Mouse (Mus musculus): ENCODE measurements around the gene Tas1r3. TPM values are rescaled to one million over a fixed set of nuclear protein-coding genes. Genes with fewer than 3 reads are reported as not detected.

Tas1r3 gene
- total RNA-seq, 2 experiments from 2014 or later, result 0.11 to 0.23 TPM

DNA sequence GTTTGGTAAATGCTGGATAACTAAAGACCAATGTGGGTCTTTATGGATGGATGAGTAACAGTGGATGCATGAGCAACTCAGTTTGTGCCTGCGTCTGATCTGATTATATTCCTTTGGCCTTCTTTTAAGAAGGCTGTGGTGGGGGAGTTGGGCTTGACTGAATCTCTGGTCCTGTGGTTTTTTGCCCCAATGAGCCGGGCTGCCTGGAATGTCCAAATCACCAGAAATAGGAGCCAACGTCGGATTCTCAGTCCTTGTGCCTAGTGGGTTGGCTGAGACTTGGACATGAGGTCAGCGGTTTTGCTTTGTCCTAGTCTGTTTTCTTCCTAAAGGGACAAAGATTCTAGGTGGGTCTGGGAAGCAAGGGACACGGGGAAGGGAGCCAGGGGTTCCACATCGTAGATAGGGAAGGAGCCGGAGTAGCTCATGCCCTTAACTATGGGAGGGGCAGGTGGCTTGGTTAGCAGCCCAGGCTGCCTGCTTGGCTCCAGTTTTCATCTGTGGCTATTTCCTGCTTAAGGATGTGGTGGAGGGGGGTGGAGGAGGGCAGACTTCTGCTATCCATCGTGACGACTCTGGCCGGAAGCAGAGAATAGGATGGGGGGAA is 25.7 kb downstream of the Tas1r3 start:
- Histone ChIP-seq H3K4me3 (peak overlapping the region; percentile 68), H3K27ac (peak overlapping the region; percentile 96)
- TF ChIP-seq CTCF (IDR thresholded peaks at IDR 0.05), result no peak
- intact Hi-C loops (cut with DNase I), result loop anchor here (10.0 kb wide), 1 partner anchor 107 kb away; the partner anchor contains the start of gene Ube2j2
- peak; percentile 81 for DNase-seq

DNA sequence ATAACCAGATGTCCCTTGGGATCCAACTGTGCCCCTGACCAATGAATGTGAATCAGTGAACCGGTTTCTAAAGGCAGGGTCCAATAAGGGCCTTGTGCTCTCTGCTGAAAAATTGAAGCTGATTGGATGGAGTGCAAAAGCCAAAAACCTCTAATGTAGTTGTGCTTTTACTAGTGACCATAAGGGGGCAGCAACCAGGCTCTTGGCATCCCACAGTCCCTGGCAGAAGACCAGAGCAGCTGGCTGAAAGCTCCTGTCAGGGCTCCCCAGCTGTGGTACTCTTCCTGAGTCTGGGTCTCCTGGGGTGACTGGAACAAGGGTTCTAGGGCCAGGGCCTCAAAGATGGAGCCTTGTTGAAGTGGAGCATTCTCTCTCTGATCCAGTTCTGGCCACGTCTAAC is 29.3 kb downstream of the Tas1r3 start:
- Histone ChIP-seq H3K4me3 (peak overlapping the region; percentile 45), H3K27ac (peak overlapping the region; percentile 86)
- peak; percentile 84 for TF ChIP-seq CTCF (IDR thresholded peaks at IDR 0.05)
- intact Hi-C loops (cut with DNase I), result loop anchor here (2.0 to 10.0 kb wide), 2 partner anchors 13 to 111 kb away; partner anchors contain the start of genes Dvl1 and Ube2j2
- DNase-seq, result peak; percentile 93

DNA sequence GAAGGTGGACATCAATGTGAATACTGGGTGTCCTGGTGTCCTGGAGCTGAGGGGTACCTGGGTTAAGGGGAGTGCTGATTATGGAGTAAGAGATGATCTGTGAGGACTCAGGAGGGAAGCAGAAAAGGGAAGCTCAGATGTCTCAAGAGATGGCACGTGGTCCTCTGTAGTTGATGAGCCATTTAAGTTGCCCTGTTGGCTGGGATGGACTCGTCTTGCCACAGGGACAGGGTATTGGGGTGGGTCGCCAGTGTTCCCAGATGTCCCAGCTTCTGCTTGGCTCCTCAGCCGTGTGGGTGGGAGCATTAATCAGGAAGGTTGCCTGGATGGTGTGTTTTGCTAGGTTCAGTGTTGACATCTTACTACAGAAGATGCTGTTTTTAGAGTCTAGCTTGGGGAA is 29.9 kb downstream of the Tas1r3 start:
- intact Hi-C loops (cut with DNase I), result loop anchor here (2.0 to 10.0 kb wide), 2 partner anchors 14 to 112 kb away; partner anchors contain the start of genes Dvl1 and Ube2j2
- no peak for DNase-seq
- Histone ChIP-seq H3K27ac (peak overlapping the region; percentile 86), H3K4me3 (peak overlapping the region; percentile 11; the same call in 1 of the 2 replicates)
- no peak for TF ChIP-seq CTCF (IDR thresholded peaks at IDR 0.05)

DNA sequence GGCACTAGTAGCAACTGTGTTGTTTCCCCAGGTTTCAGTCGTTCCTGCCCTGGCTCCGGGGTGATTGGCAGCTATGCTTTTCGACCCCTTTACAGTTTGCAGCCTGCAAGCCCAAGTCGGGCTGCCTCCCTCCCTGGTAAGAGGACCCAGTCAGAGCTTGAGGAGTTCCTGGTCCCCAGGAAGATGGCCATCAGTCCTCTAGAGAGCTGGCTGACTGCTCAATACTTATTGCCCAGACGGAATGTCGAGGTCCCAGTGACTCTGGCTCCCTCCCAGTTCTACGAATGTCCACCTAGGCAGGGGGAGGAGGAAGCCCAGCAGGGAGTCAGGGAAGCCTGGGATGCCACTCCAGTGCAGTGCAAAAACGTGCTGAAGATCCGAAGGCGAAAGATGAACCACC is 30.8 kb downstream of the Tas1r3 start:
- DNase-seq, result no peak
- intact Hi-C loops (cut with DNase I), result loop anchor here (2.0 to 10.0 kb wide), 2 partner anchors 14 to 112 kb away; partner anchors contain the start of genes Dvl1 and Ube2j2
- Histone ChIP-seq H3K4me3 (peak overlapping the region; percentile 94), H3K27ac (peak overlapping the region; percentile 89)
- TF ChIP-seq CTCF (IDR thresholded peaks at IDR 0.05), result no peak

DNA sequence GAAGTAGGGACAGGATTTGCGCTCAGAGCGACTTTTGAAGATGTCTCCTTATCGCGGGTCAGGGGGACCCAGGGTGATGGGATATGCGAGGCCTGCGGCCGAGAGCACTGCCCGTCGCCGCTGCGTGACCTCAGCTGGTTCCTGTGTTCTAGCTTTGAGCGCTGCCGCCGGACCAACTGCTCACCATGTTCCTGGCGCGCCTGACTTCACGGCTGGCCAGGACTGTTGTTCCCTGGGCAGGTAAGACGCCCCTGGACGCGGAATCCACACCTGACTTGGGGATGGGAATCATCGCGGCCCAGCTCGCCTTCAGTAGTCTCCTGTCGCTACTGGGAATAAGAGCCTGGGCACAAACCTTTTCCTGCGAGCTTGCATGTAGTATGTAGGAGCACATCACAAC is 31.3 kb downstream of the Tas1r3 start:
- DNase-seq, result no peak
- no peak for TF ChIP-seq CTCF (IDR thresholded peaks at IDR 0.05)
- Histone ChIP-seq H3K27ac (peak overlapping the region; percentile 89), H3K4me3 (peak overlapping the region; percentile 94)
- intact Hi-C loops (cut with DNase I), result loop anchor here (2.0 to 10.0 kb wide), 2 partner anchors 15 to 113 kb away; partner anchors contain the start of genes Dvl1 and Ube2j2

DNA sequence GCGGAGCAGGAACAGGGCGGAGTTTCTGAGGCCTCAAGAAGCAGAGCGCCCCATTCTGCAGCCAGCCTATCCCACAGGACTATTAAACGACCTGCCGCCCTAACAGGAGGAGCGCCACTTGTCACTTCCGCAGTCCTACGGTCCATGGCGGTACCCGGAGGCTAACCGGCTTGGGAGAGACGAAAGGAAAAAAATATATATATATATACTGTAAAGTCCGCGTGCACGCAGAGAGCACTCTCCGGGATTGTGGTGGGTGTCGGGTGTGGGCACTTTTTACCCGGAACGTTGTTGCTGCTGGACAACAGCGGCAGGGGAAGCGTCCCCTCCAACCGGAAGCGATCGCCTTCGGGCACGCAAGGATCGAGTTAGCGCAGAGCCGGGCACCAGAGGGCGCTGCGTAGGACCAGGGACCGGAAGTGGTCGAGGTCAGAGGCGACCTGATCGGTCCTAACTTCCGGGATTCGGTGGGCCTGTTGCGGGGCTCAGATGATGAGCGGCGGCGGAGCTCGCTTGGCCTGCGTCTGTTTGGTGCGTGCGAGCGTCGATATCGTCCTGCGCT is 31.9 kb downstream of the Tas1r3 start, which contains the start of gene Aurkaip1:
Gene Aurkaip1 (plus strand): TSS at position 68 of the 562 bp plus-strand sequence.
- TF ChIP-seq CTCF (IDR thresholded peaks at IDR 0.05), result peak; percentile 85
- peak; percentile 98 for DNase-seq
- peak within 1 kb of the TSS; percentile 89 for H3K27ac ChIP-seq
- intact Hi-C loops (cut with DNase I), result loop anchor here (10.0 kb wide), 1 partner anchor 114 kb away; the partner anchor contains the start of gene Ube2j2
- peak within 1 kb of the TSS; percentile 94 for H3K4me3 ChIP-seq

DNA sequence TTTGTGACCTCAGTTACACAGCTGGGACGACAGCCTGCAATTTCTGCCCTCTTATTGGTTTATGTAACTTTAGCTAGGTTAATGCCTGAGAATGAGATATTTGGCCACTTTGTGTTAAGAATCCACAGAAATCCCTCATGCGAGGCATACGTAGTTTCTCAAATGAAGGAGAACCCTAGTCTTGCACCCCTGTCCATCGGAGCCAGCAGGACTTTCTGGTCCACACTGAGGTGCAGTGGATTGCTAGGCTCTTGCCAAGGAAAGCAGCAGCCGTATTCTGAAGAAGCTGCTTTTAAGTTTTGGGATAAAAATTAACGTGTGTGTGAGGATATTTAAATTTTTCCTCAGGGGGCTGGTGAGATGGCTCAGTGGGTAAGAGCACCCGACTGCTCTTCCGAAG is 32.6 kb downstream of the Tas1r3 start:
- intact Hi-C loops (cut with DNase I), result loop anchor here (1.0 to 10.0 kb wide), 2 partner anchors 17 to 114 kb away; partner anchors contain the start of gene Ube2j2
- no peak for TF ChIP-seq CTCF (IDR thresholded peaks at IDR 0.05)
- Histone ChIP-seq H3K27ac (peak overlapping the region; percentile 89), H3K4me3 (peak overlapping the region; percentile 94)
- DNase-seq, result no peak

DNA sequence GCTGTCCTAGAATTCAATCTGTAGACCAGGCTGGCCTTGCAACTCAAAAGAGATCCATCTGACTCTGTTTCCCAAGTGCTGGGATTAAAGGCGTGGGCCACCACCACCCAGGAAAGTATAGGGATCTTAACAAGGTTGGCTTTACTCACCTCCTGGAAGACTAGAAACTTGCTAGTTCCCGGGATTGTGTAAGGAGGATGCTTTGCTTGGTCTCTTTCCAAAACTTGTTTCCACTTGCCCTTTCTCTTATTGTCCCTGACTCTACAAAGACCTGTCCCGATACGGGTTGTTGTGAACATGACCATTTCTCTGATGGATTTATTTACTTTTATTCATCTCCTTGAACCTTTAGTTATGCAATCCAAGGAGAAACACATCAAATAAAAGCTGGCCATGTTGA is 33.3 kb downstream of the Tas1r3 start:
- TF ChIP-seq CTCF (IDR thresholded peaks at IDR 0.05), result no peak
- intact Hi-C loops (cut with DNase I), result loop anchor here (1.0 to 10.0 kb wide), 2 partner anchors 17 to 115 kb away; partner anchors contain the start of gene Ube2j2

DNA sequence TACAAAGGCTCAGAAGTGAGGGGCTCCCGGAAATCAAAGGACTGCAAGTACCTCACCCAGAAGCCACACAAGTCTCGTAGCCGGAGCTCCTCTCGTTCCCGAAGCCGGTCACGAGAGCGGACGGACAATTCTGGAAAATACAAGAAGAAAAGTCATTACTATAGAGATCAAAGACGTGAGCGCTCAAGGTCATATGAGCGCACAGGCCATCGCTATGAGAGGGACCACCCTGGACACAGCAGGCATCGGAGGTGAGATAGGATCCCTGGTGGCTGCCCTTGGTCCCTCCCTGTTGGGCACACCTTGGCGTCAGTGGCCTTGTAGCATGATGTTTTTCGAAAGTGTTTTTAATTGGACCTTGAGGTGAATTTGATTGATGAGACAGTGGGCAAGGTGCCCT is 39.7 kb downstream of the Tas1r3 start:
- H3K4me3 ChIP-seq, result no peak overlapping the region
- H3K27ac ChIP-seq, result no peak overlapping the region
- no peak for TF ChIP-seq CTCF (IDR thresholded peaks at IDR 0.05)
- intact Hi-C loops (cut with DNase I), result no loop called here
- DNase-seq, result no peak

More for the DNA sequence above, 33.3 kb downstream of the Tas1r3 start:
- Histone ChIP-seq H3K4me3 (no peak overlapping the region), H3K27ac (no peak overlapping the region)
- DNase-seq, result no peak

DNA sequence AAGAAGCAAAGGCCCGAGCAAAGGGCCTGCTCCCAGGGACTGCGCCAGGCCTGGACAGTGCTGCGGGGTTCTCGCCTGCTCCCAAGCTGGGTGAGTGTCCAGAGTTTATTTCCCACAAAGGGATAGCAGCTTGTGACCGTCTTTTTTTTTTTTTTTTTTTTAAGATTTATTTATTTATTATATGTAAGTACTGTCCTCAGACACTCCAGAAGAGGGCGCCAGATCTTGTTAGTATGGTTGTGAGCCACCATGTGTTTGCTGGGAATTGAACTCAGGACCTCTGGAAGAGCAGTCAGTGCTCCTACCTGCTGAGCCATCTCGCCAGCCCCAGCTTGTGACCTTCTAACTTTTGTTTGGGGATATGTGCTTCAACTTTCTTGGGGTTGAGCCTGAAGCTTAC is 42.1 kb downstream of the Tas1r3 start:
- intact Hi-C loops (cut with DNase I), result no loop called here
- DNase-seq, result no peak
- Histone ChIP-seq H3K27ac (no peak overlapping the region), H3K4me3 (no peak overlapping the region)
- peak; percentile 51 for TF ChIP-seq CTCF (IDR thresholded peaks at IDR 0.05)

DNA sequence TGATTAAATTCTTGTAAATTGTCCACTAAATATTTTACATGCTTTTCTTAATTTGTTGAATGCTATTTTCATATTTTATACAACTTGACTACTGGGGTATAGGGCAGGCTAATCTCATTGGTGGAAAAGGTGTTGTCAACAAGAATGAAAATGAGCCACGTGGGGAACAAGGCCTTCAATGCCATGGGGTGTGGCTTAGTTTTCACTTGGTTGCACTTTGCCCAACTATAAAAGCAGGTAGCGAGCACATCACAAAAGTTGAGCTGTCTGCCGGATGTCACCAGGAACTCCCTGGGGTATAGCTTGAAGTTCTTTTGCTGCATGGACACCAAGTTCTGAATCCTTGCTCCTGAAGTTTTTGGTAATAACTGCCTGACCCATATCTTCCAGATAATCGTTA is 45.6 kb downstream of the Tas1r3 start:
- no peak overlapping the region for H3K4me3 ChIP-seq
- intact Hi-C loops (cut with DNase I), result no loop called here
- TF ChIP-seq CTCF (IDR thresholded peaks at IDR 0.05), result no peak
- no peak for DNase-seq
- H3K27ac ChIP-seq, result no peak overlapping the region

DNA sequence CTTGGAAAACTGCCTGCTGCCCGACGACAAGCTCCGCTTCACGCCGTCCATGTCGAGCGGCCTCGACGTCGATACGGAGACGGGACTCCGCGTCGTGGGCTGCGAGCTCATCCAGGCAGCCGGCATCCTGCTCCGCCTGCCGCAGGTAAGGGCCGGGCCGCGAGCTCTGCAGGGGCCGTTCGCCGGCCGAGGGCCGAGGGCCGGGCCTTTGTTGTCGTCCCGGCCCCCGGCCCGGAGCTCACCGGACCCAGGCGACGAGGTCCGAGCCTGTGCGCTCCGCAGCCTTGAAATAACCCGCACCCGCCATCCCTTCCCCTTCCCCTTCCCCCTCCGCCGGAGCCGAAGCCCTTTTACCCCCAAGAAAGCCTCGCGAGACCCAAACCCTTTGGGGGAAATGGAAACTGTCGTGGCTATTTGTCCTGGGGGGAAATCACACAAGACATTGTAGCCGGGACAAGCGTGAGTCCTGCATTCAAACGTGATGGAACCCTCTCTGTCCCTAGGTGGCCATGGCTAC is 50.4 kb downstream of the Tas1r3 start:
- DNase-seq, result no peak
- no peak for TF ChIP-seq CTCF (IDR thresholded peaks at IDR 0.05)
- Histone ChIP-seq H3K4me3 (peak overlapping the region; percentile 80), H3K27ac (peak overlapping the region; percentile 99)
- intact Hi-C loops (cut with DNase I), result loop anchor here (1.0 kb wide), 1 partner anchor 18 kb away; no protein-coding TSS in a partner anchor

All from gastrocnemius, adult 2 months (tissue).